Mouse (Mus musculus): ENCODE measurements around the gene Myof.

DNA sequence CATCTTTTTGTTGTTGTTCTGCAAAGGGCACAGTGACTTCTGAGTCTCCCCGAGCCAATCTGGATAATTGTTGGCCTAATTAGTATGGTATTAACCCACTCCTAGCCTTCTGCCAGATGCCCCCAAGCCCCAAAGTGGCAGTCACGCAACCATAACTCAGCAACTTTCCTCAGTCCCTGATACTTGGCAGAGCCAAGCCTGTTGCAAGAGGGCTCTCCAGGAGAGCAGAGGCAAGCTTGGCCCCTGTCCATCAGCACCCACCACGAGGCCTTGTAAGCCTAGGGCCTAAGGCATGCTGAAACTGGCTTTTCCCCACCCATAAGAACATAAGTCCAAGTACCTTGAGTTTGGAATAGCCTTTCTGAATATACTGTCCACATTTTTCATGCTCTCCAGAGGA is 119.1 kb downstream of the Myof start:
- TF ChIP-seq CTCF (IDR thresholded peaks at IDR 0.05; ENCODE audit: low read depth, low read length), result no peak
- TF ChIP-seq TAL1 (conservative IDR thresholded peaks at IDR 0.05; ENCODE audit: low read depth, low read length), result no peak
- TF ChIP-seq GATA2 (IDR thresholded peaks at IDR 0.05; ENCODE audit: borderline replicate concordance, low read depth, low read length), result no peak
- no peak for TF ChIP-seq GATA1 (IDR thresholded peaks at IDR 0.05; ENCODE audit: borderline replicate concordance, low read length)
